Mouse (Mus musculus) hindbrain, embryonic 15.5 days (tissue): ENCODE data around the gene Smr3a. TPM values are rescaled to one million over a fixed set of nuclear protein-coding genes. Genes with fewer than 3 reads are reported as not detected.

Experiments
- ATAC-seq: fragments of 200-750 bp; cut with Nextera tagmentation; 2 replicates; pipeline ENCODE4 v1.8.0; 2017; ENCODE audit warnings: low read depth, moderate number of reproducible peaks, moderate TSS enrichment; ENCODE audit not compliant: low FRiP score
- H3K27ac ChIP-seq: fragments of 300-500 bp; sonication (generic); replicated peaks from 2 replicates; pipeline ENCODE4 v1.5.1; 2015; ENCODE audit warnings: mild to moderate bottlenecking, inconsistent platforms
- H3K27me3 ChIP-seq: fragments of 300-500 bp; sonication (generic); 2 replicates; pipeline ENCODE4 v1.6.1; 2015; ENCODE audit warnings: control low read depth, inconsistent platforms
- H3K36me3 ChIP-seq: fragments of 300-500 bp; sonication (generic); 2 replicates; pipeline ENCODE4 v1.6.1; 2015; ENCODE audit warnings: control low read depth, inconsistent platforms
- H3K4me1 ChIP-seq: fragments of 300-500 bp; sonication (generic); replicated peaks from 2 replicates; pipeline ENCODE4 v1.6.1; 2015; ENCODE audit warnings: control low read depth, inconsistent platforms
- H3K4me2 ChIP-seq: fragments of 300-500 bp; sonication (generic); 2 replicates; pipeline ENCODE4 v1.6.1; 2015; ENCODE audit warnings: moderate library complexity, mild to moderate bottlenecking, inconsistent platforms
- H3K4me3 ChIP-seq: fragments of 300-500 bp; sonication (generic); 2 replicates; pipeline ENCODE4 v1.5.1; 2015; ENCODE audit warnings: mild to moderate bottlenecking, inconsistent platforms
- H3K9ac ChIP-seq: fragments of 300-500 bp; sonication (generic); 2 replicates; pipeline ENCODE4 v1.6.1; 2015; ENCODE audit warnings: inconsistent platforms
- H3K9me3 ChIP-seq: fragments of 300-500 bp; sonication (generic); 2 replicates; pipeline ENCODE4 v1.6.1; 2016; ENCODE audit warnings: control low read depth, inconsistent platforms
- whole genome bisulfite sequencing: fragments of 180-500 bp; shearing (Covaris S2); methylation state at CpG from one replicate; pipeline ENCODE4 v1.1.7; 2015; 5-methylcytosine and 5-hydroxymethylcytosine counted together
- polyA plus RNA-seq: library from polyadenylated mRNA; unstranded; fragments of >200 nt; fragmentation: Nextera tagmentation; extraction: Ambion mirVana; gene quantifications from 2 replicates; pipeline ENCODE4 v1.2.1, GENCODE M21; 2015

The Smr3a gene
- not detected in 2 replicates for polyA plus RNA-seq

DNA sequence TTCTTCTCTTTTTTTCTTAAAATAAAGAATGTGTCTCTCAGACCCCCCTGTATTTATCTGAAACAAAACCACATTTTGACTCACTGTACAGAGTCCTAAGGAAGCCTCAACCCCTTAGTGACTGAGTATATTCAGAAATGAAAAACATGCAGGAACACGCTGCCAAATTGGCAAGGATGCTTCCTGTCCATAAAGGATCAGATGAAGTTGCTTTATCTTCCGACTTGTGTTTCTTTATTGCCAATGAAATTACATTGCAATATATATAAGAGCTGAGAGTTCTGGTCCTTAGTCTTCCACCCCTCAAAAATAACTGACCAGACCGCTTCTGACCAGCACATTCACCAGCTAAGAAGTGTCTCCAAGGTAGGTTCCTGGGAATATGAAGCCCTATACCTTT, at the start of gene Smr3a:
Gene Smr3a (plus strand): TSS at position 301 of the 400 bp plus-strand sequence.
- no peaks in the 10 kb centered on the region for H3K27me3 ChIP-seq
- no peak within 1 kb of the TSS for H3K4me2 ChIP-seq
- H3K9ac ChIP-seq = no peak within 1 kb of the TSS
- H3K27ac ChIP-seq = no peak within 1 kb of the TSS
- no peaks in the 10 kb centered on the region for H3K9me3 ChIP-seq
- H3K4me3 ChIP-seq = no peak within 1 kb of the TSS
- WGBS = 95% methylated on average over 3 of the region's 3 CpGs
- H3K36me3 ChIP-seq = no peaks in the 10 kb centered on the region
- no peak for ATAC-seq
- H3K4me1 ChIP-seq = no peaks in the 10 kb centered on the region

- Histone ChIP-seq H3K4me2 (no peak within 1 kb of the TSS), H3K9me3 (no peaks in the 10 kb centered on the region), H3K27me3 (no peaks in the 10 kb centered on the region), H3K36me3 (no peaks in the 10 kb centered on the region), H3K27ac (no peak within 1 kb of the TSS), H3K4me3 (no peak within 1 kb of the TSS), H3K4me1 (no peaks in the 10 kb centered on the region), H3K9ac (no peak within 1 kb of the TSS)
- ATAC-seq = no peak
- WGBS = 61% methylated on average over 2 of the region's 2 CpGs
These were observed 33.1 kb upstream of the Smr3a start, which contains the start of the genes 2310003L06Rik and Gm28434 for GRCm38 (mm10) chr5:87969201-87969600. Gene 2310003L06Rik, plus strand, starts transcription at chr5:87969459. Gene Gm28434, plus strand, starts transcription at chr5:87969517.

DNA sequence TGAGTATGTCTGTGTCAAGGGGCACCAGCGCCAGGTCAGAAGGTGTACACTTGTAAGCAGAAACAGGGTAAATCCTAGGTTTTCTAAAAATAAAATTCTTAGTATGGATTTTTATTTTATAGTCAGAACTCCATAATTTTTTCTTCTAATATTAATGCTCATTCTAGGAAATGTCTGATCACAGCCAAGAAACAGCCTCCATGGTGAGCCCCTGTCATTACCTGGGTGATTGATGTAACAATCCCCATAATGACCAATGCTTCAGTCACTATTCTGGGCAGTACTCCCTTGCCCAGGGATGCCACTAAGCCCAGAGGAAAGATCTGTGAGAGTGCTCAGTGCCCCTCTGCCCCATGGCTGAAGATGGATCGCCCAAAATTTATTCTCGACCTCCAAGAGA, 23.2 kb upstream of the Smr3a start, which contains the start of gene Cabs1:
Gene Cabs1 (plus strand): TSS at position 301 of the 400 bp plus-strand sequence.
- no peak within 1 kb of the TSS for H3K27ac ChIP-seq
- no peak within 1 kb of the TSS for H3K4me3 ChIP-seq
- no peak within 1 kb of the TSS for H3K4me2 ChIP-seq
- H3K27me3 ChIP-seq = no peaks in the 10 kb centered on the region
- no peaks in the 10 kb centered on the region for H3K36me3 ChIP-seq
- no peaks in the 10 kb centered on the region for H3K4me1 ChIP-seq
- ATAC-seq = no peak
- no peaks in the 10 kb centered on the region for H3K9me3 ChIP-seq
- WGBS = 94% methylated on average over 3 of the region's 3 CpGs
- no peak within 1 kb of the TSS for H3K9ac ChIP-seq

DNA sequence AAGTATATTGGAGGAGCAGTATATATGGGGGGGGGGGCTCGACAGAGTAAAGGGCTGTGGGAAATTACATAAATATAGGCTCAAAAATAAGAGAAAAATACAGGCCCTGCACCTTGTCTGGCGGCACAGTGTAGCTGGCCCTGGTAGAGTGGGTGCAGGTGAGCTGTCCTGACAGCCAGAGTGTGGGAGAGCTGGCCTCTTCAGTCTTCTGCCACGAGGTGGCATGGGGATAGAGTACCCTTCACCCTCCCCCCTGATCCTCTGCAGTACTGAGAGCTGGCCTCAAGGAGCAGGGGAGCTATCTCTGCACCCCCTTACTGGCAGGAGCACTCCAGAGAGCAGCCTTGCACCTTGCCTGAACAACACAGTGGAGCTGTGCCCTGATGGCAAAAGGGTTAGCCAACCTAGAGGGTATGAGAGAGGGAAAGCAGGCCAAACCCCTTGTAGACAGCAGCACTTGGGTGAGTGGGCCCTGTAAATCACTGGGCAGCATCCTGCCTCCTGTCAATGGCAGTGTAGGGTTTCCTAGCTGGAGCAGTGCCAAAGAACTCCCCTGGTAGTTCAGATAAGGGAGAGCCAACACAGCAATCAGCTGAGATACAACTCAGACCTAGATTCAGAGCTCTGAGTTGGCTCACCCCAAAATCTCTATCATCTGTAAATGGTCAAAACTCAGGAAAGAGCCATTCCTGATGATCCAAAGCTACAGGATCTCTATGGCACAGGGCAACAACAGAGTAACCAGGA, 19.7 kb upstream of the Smr3a start:
- no peaks in the 10 kb centered on the region for H3K36me3 ChIP-seq
- no peaks in the 10 kb centered on the region for H3K9me3 ChIP-seq
- H3K9ac ChIP-seq = no peak overlapping the region
- H3K4me1 ChIP-seq = no peaks in the 10 kb centered on the region
- H3K4me3 ChIP-seq = no peak overlapping the region
- H3K4me2 ChIP-seq = no peak overlapping the region
- ATAC-seq = peak; percentile 48; the same call in 1 of the 2 replicates
- H3K27ac ChIP-seq = no peak overlapping the region
- H3K27me3 ChIP-seq = no peaks in the 10 kb centered on the region
- WGBS = 66% methylated on average over 3 of the region's 3 CpGs

DNA sequence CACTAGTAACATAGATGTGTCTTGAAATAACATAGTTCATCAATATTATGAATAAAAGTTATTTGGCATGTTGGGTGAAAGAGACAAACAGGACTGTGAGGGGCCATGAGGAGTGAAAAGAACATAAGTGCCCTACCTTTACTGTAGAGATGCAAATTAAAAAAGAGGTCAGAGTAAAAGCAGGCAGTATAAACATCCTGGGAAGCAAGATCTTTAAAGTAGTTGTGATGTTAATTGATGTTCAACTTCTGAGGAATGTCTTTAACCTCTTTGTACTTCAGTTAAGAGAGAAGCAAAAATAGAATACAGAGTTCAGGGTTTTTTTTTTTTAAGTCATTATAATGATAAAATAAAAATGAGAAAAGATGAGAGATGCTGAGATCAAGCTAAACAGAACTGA, 2.9 kb downstream of the Smr3a start:
- H3K27ac ChIP-seq = no peak overlapping the region
- no peak for ATAC-seq
- no peaks in the 10 kb centered on the region for H3K4me1 ChIP-seq
- no peaks in the 10 kb centered on the region for H3K9me3 ChIP-seq
- H3K9ac ChIP-seq = no peak overlapping the region
- H3K27me3 ChIP-seq = no peaks in the 10 kb centered on the region
- no peaks in the 10 kb centered on the region for H3K36me3 ChIP-seq
- no peak overlapping the region for H3K4me3 ChIP-seq
- no peak overlapping the region for H3K4me2 ChIP-seq

Other genes starting within 250 kb of the Smr3a start
- not detected in 2 replicates for gene Csn1s2a, start 228.0 kb upstream of the Smr3a start, polyA plus RNA-seq
- not detected in 2 replicates for gene Csn1s2b, start 194.5 kb upstream of the Smr3a start, polyA plus RNA-seq
- not detected in 2 replicates for gene Prr27, start 176.9 kb upstream of the Smr3a start, polyA plus RNA-seq
- gene Odam, start 117.5 kb upstream of the Smr3a start, polyA plus RNA-seq = not detected in 2 replicates
- not detected in 2 replicates for gene Csn3, start 77.0 kb upstream of the Smr3a start, polyA plus RNA-seq
- not detected in 2 replicates for gene 2310003L06Rik, start 33.1 kb upstream of the Smr3a start, polyA plus RNA-seq
- not detected in 2 replicates for gene Gm28434, start 33.0 kb upstream of the Smr3a start, polyA plus RNA-seq
- not detected in 2 replicates for gene Cabs1, start 23.1 kb upstream of the Smr3a start, polyA plus RNA-seq
- gene Smr2, start 84.0 kb downstream of the Smr3a start, polyA plus RNA-seq = not detected in 2 replicates
- not detected in 2 replicates for gene Gm11116, start 109.0 kb downstream of the Smr3a start, polyA plus RNA-seq
- gene Gm11115, start 151.6 kb downstream of the Smr3a start, polyA plus RNA-seq = not detected in 2 replicates